Mouse (Mus musculus) MEL (cell line): ENCODE measurements around the gene Dlx6. TPM values are rescaled to one million over a fixed set of nuclear protein-coding genes. Genes with fewer than 3 reads are reported as not detected.

Experiments used
- DNase-seq: peaks from one replicate; pipeline ENCODE4 v3.0.0; 2011; ENCODE audit warnings: low read depth, low spot score
- H3K27ac ChIP-seq: 2 replicates; pipeline ENCODE4 v1.5.1; 2012; ENCODE audit warnings: low read depth, mild to moderate bottlenecking, control low read depth, low read length, moderate library complexity; ENCODE audit not compliant: control insufficient read depth
- H3K27me3 ChIP-seq, 2 experiments: fragments of 150-350 bp in 1 of 2; sonication (generic) in 1 of 2; 2 replicates each; pipeline ENCODE4 v1.6.1; 2012; ENCODE audit warnings: low read length in 2 of 2, mild to moderate bottlenecking in 2 of 2, improper control_type of control experiment in 1 of 2, moderate library complexity in 1 of 2; ENCODE audit not compliant: insufficient read depth in 2 of 2, control insufficient read depth in 1 of 2
- H3K36me3 ChIP-seq, 2 experiments: 2 replicates each; pipeline ENCODE4 v1.6.1; 2012 to 2014; ENCODE audit warnings: low read length in 2 of 2, improper control_type of control experiment in 1 of 2, inconsistent platforms in 1 of 2, mild to moderate bottlenecking in 1 of 2; ENCODE audit not compliant: insufficient read depth in 2 of 2, control insufficient read depth in 1 of 2
- H3K4me1 ChIP-seq, 2 experiments: fragments of 150-350 bp in 1 of 2; sonication (generic) in 1 of 2; 2 replicates each; pipeline ENCODE4 v1.6.1; 2012; ENCODE audit warnings: low read length in 2 of 2, improper control_type of control experiment in 1 of 2, mild to moderate bottlenecking in 1 of 2; ENCODE audit not compliant: insufficient read depth in 2 of 2, control insufficient read depth in 1 of 2
- H3K4me3 ChIP-seq, 2 experiments: fragments of 150-350 bp in 1 of 2; sonication (generic) in 1 of 2; 2 replicates each; pipeline ENCODE4 v1.5.1; 2012; ENCODE audit warnings: low read depth in 2 of 2, low read length in 2 of 2, mild to moderate bottlenecking in 2 of 2, moderate library complexity in 2 of 2, control low read depth in 1 of 2, improper control_type of control experiment in 1 of 2; ENCODE audit not compliant: control insufficient read depth in 1 of 2, insufficient read depth in 1 of 2
- H3K79me2 ChIP-seq: 2 replicates; pipeline ENCODE4 v1.6.1; 2012; ENCODE audit warnings: mild to moderate bottlenecking, low read length, moderate library complexity; ENCODE audit not compliant: control insufficient read depth, poor library complexity, insufficient read depth
- H3K9ac ChIP-seq: 2 replicates; pipeline ENCODE4 v1.6.1; 2012; ENCODE audit warnings: low read depth, mild to moderate bottlenecking, control low read depth, low read length, moderate library complexity; ENCODE audit not compliant: control insufficient read depth, poor library complexity, severe bottlenecking
- H3K9me3 ChIP-seq: fragments of 150-350 bp; sonication (generic); replicated peaks from 2 replicates; pipeline ENCODE4 v1.6.1; 2012; ENCODE audit warnings: mild to moderate bottlenecking, low read length, improper control_type of control experiment, moderate library complexity; ENCODE audit not compliant: insufficient read depth
- CHD1 ChIP-seq: IDR thresholded peaks from 2 replicates; pipeline ENCODE4 v1.6.1; 2012; ENCODE audit warnings: low read depth, mild to moderate bottlenecking, inconsistent platforms, low read length, improper control_type of control experiment
- E2F4 ChIP-seq: IDR thresholded peaks from 2 replicates; pipeline ENCODE4 v1.6.1; 2011; ENCODE audit warnings: low read depth, low read length, improper control_type of control experiment, borderline replicate concordance
- ELF1 ChIP-seq: IDR thresholded peaks from 2 replicates; pipeline ENCODE4 v1.6.1; 2014; ENCODE audit warnings: low read depth, mild to moderate bottlenecking, inconsistent platforms, low read length, improper control_type of control experiment, moderate library complexity
- EP300 ChIP-seq, 2 experiments: IDR thresholded peaks; 2 replicates each; pipeline ENCODE4 v1.6.1; 2011; ENCODE audit warnings: improper control_type of control experiment in 2 of 2, low read length in 2 of 2, low read depth in 1 of 2, mild to moderate bottlenecking in 1 of 2
- GABPA ChIP-seq: IDR thresholded peaks from 2 replicates; pipeline ENCODE4 v1.6.1; 2012; ENCODE audit warnings: low read depth, mild to moderate bottlenecking, inconsistent platforms, low read length, improper control_type of control experiment, moderate library complexity
- GATA1 ChIP-seq: IDR thresholded peaks from 2 replicates; pipeline ENCODE4 v1.6.1; 2011; ENCODE audit warnings: low read depth, low read length, improper control_type of control experiment
- HCFC1 ChIP-seq: IDR thresholded peaks from 2 replicates; pipeline ENCODE4 v1.6.1; 2012; ENCODE audit warnings: low read depth, mild to moderate bottlenecking, inconsistent platforms, low read length, improper control_type of control experiment, moderate library complexity
- KAT2A ChIP-seq: conservative IDR thresholded peaks from 2 replicates; pipeline ENCODE4 v1.6.1; 2012; ENCODE audit warnings: low read depth, low read length, improper control_type of control experiment, inconsistent platforms
- MAFK ChIP-seq: IDR thresholded peaks from 2 replicates; pipeline ENCODE4 v1.6.1; 2011; ENCODE audit warnings: low read depth, mild to moderate bottlenecking, low read length, improper control_type of control experiment, borderline replicate concordance
- MAZ ChIP-seq: IDR thresholded peaks from 2 replicates; pipeline ENCODE4 v1.6.1; 2012; ENCODE audit warnings: low read depth, mild to moderate bottlenecking, inconsistent platforms, low read length, improper control_type of control experiment
- MYB ChIP-seq: IDR thresholded peaks from 2 replicates; pipeline ENCODE4 v1.6.1; 2011; ENCODE audit warnings: mild to moderate bottlenecking, low read depth, low read length, improper control_type of control experiment
- POLR2A ChIP-seq, 2 experiments: IDR thresholded peaks; 2 replicates each; pipeline ENCODE4 v1.6.1; 2011 to 2012; ENCODE audit warnings: low read length in 2 of 2, mild to moderate bottlenecking in 2 of 2, control low read depth in 1 of 2, improper control_type of control experiment in 1 of 2, low read depth in 1 of 2, moderate library complexity in 1 of 2; ENCODE audit not compliant: control insufficient read depth in 1 of 2, insufficient read depth in 1 of 2, poor library complexity in 1 of 2
- RCOR1 ChIP-seq: IDR thresholded peaks from 2 replicates; pipeline ENCODE4 v1.6.1; 2012; ENCODE audit warnings: low read depth, mild to moderate bottlenecking, inconsistent platforms, low read length, improper control_type of control experiment
- SIN3A ChIP-seq: IDR thresholded peaks from 2 replicates; pipeline ENCODE4 v1.6.1; 2012; ENCODE audit warnings: low read length, improper control_type of control experiment, inconsistent platforms
- SMC3 ChIP-seq: IDR thresholded peaks from 2 replicates; pipeline ENCODE4 v1.6.1; 2011; ENCODE audit warnings: low read depth, low read length, improper control_type of control experiment
- TAL1 ChIP-seq: IDR thresholded peaks from 2 replicates; pipeline ENCODE4 v1.6.1; 2012; ENCODE audit warnings: mild to moderate bottlenecking, inconsistent platforms, low read length, moderate library complexity, mixed read lengths
- TBP ChIP-seq: IDR thresholded peaks from 2 replicates; pipeline ENCODE4 v1.8.0; 2011; ENCODE audit warnings: low read depth, low read length, improper control_type of control experiment
- UBTF ChIP-seq: IDR thresholded peaks from 2 replicates; pipeline ENCODE4 v1.6.1; 2012; ENCODE audit warnings: low read depth, mild to moderate bottlenecking, inconsistent platforms, low read length, improper control_type of control experiment, moderate library complexity, borderline replicate concordance; ENCODE audit not compliant: insufficient read depth
- USF1 ChIP-seq: IDR thresholded peaks from 2 replicates; pipeline ENCODE4 v1.6.1; 2014; ENCODE audit warnings: low read depth, mild to moderate bottlenecking, inconsistent platforms, low read length, improper control_type of control experiment, moderate library complexity
- ZKSCAN1 ChIP-seq: IDR thresholded peaks from 2 replicates; pipeline ENCODE4 v1.6.1; 2012; ENCODE audit warnings: low read depth, mild to moderate bottlenecking, inconsistent platforms, low read length, improper control_type of control experiment, moderate library complexity
- ZMIZ1 ChIP-seq: IDR thresholded peaks from 2 replicates; pipeline ENCODE4 v1.6.1; 2012; ENCODE audit warnings: low read depth, mild to moderate bottlenecking, inconsistent platforms, low read length, improper control_type of control experiment, moderate library complexity
- polyA plus RNA-seq, 2 experiments: library from polyadenylated mRNA; stranded (reverse) in 1 of 2; unstranded in 1 of 2; fragments of >175 nt in 1 of 2; fragments of >200 nt in 1 of 2; gene quantifications; 2 replicates each; pipeline versions ENCODE4 v1.2.1 to v1.2.4; 2012; ENCODE audit warnings: low replicate concordance in 2 of 2, low read depth in 1 of 2; ENCODE audit not compliant: insufficient read length in 2 of 2, insufficient read depth in 1 of 2, missing spikeins in 1 of 2
- total RNA-seq: library from RNA; depleted of rRNA; stranded (reverse); fragments of 300-350 nt; gene quantifications from 2 replicates; pipeline ENCODE4 v1.2.3, GENCODE M21; 2012

The Dlx6 gene
- total and polyA plus RNA-seq, 3 experiments, result not detected

- Histone ChIP-seq H3K27ac (no peak overlapping the region), H3K36me3 (no peaks in the 10 kb centered on the region), H3K9me3 (no peaks in the 10 kb centered on the region), H3K27me3 (no peaks in the 10 kb centered on the region), H3K4me1 (no peaks in the 10 kb centered on the region), H3K9ac (no peak overlapping the region), H3K4me3 (no peak overlapping the region), H3K79me2 (no peaks in the 10 kb centered on the region)
- TF ChIP-seq E2F4, result no peak
- TF ChIP-seq USF1, result no peak
- no peak for DNase-seq
Measured at GRCm38 (mm10) chr6:6880361-6881114, 17.4 kb downstream of the Dlx6 start.

- Histone ChIP-seq H3K79me2 (no peaks in the 10 kb centered on the region), H3K36me3 (no peaks in the 10 kb centered on the region), H3K9ac (no peak overlapping the region), H3K27me3 (no peaks in the 10 kb centered on the region), H3K4me3 (no peak overlapping the region), H3K9me3 (no peaks in the 10 kb centered on the region), H3K4me1 (no peaks in the 10 kb centered on the region), H3K27ac (no peak overlapping the region)
- no peak for TF ChIP-seq KAT2A
- TF ChIP-seq RCOR1, result no peak
- no peak for TF ChIP-seq HCFC1
- TF ChIP-seq ELF1, result no peak
- TF ChIP-seq MYB, result no peak
- TF ChIP-seq TAL1, result no peak
- TF ChIP-seq MAZ, result no peak
- no peak for TF ChIP-seq TBP
- no peak for TF ChIP-seq ZKSCAN1
- no peak for TF ChIP-seq GABPA
- no peak for TF ChIP-seq CHD1
- TF ChIP-seq UBTF, result no peak
- no peak for TF ChIP-seq GATA1
- TF ChIP-seq EP300 (IDR thresholded peaks at IDR 0.05; ENCODE audit: low read depth in 1 of 2, low read length in 2 of 2), result no peak
- no peak for TF ChIP-seq POLR2A (IDR thresholded peaks at IDR 0.05; ENCODE audit: control insufficient read depth in 1 of 2, insufficient read depth in 1 of 2, low read depth in 1 of 2, low read length in 2 of 2, poor library complexity in 1 of 2)
- no peak for TF ChIP-seq ZMIZ1
- TF ChIP-seq SMC3, result no peak
- TF ChIP-seq USF1, result no peak
- no peak for TF ChIP-seq SIN3A
- no peak for TF ChIP-seq MAFK
- DNase-seq, result no peak
Measured at GRCm38 (mm10) chr6:6881115-6881637, 18.0 kb downstream of the Dlx6 start.
